Mouse (Mus musculus): ENCODE results near the gene Nek8. TPM values are rescaled to one million over a fixed set of nuclear protein-coding genes. Genes with fewer than 3 reads are reported as not detected.

The Nek8 gene
- polyA plus RNA-seq, 1 experiment from 2014 or later: 12.7 TPM

- peaks cover 37% of the 10 kb centered on the region for H3K4me1 ChIP-seq
- H3K4me3 ChIP-seq: no peak overlapping the region
- peaks cover 17% of the 10 kb centered on the region for H3K36me3 ChIP-seq
- H3K4me2 ChIP-seq: no peak overlapping the region
- H3K27ac ChIP-seq (replicated peaks): no peak overlapping the region
- H3K9me3 ChIP-seq: no peaks in the 10 kb centered on the region
- no peaks in the 10 kb centered on the region for H3K27me3 ChIP-seq (replicated peaks)
- 75% methylated on average over 19 of the region's 19 CpGs for WGBS
- H3K9ac ChIP-seq: peak overlapping the region; percentile 39; the same call in 1 of the 2 replicates
- ATAC-seq (ENCODE audit: extremely low read depth, insufficient number of reproducible peaks, low FRiP score, low TSS enrichment): no peak
Observed at GRCm38 (mm10) chr11:78172748-78173383, 3.6 kb downstream of the Nek8 start.

GRCm38 (mm10) chr11:78172034-78172747 lies 4.3 kb downstream of the Nek8 start:
- Histone ChIP-seq H3K9ac (no peak overlapping the region), H3K4me3 (no peak overlapping the region), H3K27me3 (replicated peaks) (no peaks in the 10 kb centered on the region), H3K4me1 (peaks cover 32% of the 10 kb centered on the region), H3K36me3 (peaks cover 17% of the 10 kb centered on the region), H3K27ac (replicated peaks) (no peak overlapping the region), H3K9me3 (no peaks in the 10 kb centered on the region), H3K4me2 (no peak overlapping the region)
- 76% methylated on average over 16 of the region's 16 CpGs for WGBS
- ATAC-seq (ENCODE audit: extremely low read depth, insufficient number of reproducible peaks, low FRiP score, low TSS enrichment): no peak

DNA sequence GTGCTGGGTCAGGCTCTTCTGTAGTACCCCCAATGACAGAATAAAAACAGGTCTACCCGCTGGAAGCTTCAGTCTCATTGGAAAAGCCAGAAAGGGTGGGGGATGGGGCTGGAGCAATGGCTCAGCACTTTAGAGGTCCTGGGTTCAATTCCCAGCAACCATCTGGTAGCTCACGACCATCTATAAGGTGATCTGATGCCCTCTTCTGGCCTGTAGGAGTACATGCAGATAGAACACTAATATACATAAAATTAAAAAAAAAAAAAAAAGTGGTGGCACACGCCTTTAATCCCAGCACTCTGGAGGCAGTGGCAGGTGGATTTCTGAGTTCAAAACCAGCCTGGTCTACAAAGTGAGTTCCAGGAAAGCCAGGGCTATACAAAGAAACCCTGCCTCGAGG lies 5.1 kb downstream of the Nek8 start:
- Histone ChIP-seq H3K4me1 (peaks cover 36% of the 10 kb centered on the region), H3K4me2 (no peak overlapping the region), H3K4me3 (no peak overlapping the region), H3K9me3 (no peaks in the 10 kb centered on the region), H3K27ac (replicated peaks) (no peak overlapping the region), H3K36me3 (peaks cover 17% of the 10 kb centered on the region), H3K9ac (no peak overlapping the region), H3K27me3 (replicated peaks) (no peaks in the 10 kb centered on the region)
- no peak for ATAC-seq (ENCODE audit: extremely low read depth, insufficient number of reproducible peaks, low FRiP score, low TSS enrichment)
- 70% methylated on average over 4 of the region's 4 CpGs for WGBS

GRCm38 (mm10) chr11:78170306-78170705 lies 6.2 kb downstream of the Nek8 start:
- Histone ChIP-seq H3K9me3 (no peaks in the 10 kb centered on the region), H3K9ac (no peak overlapping the region), H3K4me3 (no peak overlapping the region), H3K4me2 (no peak overlapping the region), H3K27me3 (replicated peaks) (no peaks in the 10 kb centered on the region), H3K36me3 (peaks cover 17% of the 10 kb centered on the region), H3K27ac (replicated peaks) (no peak overlapping the region), H3K4me1 (peaks cover 37% of the 10 kb centered on the region)
- no peak for ATAC-seq (ENCODE audit: extremely low read depth, insufficient number of reproducible peaks, low FRiP score, low TSS enrichment)
- 85% methylated on average over 15 of the region's 15 CpGs for WGBS

- H3K9ac ChIP-seq: no peak overlapping the region
- WGBS: 57% methylated on average over 19 of the region's 19 CpGs
- no peaks in the 10 kb centered on the region for H3K9me3 ChIP-seq
- no peak for ATAC-seq (ENCODE audit: extremely low read depth, insufficient number of reproducible peaks, low FRiP score, low TSS enrichment)
- H3K36me3 ChIP-seq: peaks cover 17% of the 10 kb centered on the region
- H3K27me3 ChIP-seq (replicated peaks): no peaks in the 10 kb centered on the region
- peaks cover 30% of the 10 kb centered on the region for H3K4me1 ChIP-seq
- no peak overlapping the region for H3K27ac ChIP-seq (replicated peaks)
- no peak overlapping the region for H3K4me3 ChIP-seq
- H3K4me2 ChIP-seq: peak overlapping the region; percentile 32; the same call in 1 of the 2 replicates
Observed at GRCm38 (mm10) chr11:78168541-78169468, 7.7 kb downstream of the Nek8 start.

DNA sequence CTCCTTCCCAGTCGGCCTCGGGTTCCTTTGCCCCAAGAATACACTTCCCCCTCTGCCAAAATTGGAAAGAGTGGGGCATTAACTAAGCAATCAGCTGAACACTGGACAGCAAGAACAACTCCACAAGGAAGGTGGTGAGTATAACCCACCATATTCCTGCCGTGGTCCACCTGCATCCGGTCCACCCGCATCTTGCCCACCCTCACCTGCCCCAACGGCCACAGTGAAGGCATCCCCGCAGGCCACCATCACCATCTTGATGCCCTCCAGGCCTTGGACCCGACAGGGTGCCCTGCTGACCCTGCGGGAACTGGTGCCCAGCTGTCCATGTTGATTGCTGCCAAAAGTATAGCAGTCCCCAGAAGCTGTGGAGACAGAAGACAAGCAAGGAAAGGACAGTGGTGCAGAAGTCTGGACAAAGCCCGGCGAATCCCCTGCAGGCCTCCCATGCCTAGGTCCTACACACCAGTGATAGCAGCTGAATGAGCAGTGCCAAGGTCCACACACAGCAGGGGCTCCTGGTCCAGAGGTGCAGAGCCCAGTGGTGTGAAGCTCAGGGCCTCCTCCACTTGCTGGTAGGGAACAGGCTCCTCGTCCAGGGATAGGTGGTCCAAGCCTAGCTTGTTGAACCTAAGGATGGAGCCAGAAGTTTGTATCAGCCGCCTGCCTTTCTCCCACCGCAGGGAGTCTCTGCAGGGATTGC lies 9.1 kb downstream of the Nek8 start:
- ATAC-seq (ENCODE audit: extremely low read depth, insufficient number of reproducible peaks, low FRiP score, low TSS enrichment): no peak
- WGBS: 86% methylated on average over 14 of the region's 14 CpGs
- H3K27ac ChIP-seq (replicated peaks): no peak overlapping the region
- no peaks in the 10 kb centered on the region for H3K27me3 ChIP-seq (replicated peaks)
- H3K4me1 ChIP-seq: peaks cover 38% of the 10 kb centered on the region
- no peak overlapping the region for H3K4me2 ChIP-seq
- H3K36me3 ChIP-seq: peaks cover 16% of the 10 kb centered on the region
- no peak overlapping the region for H3K9ac ChIP-seq
- no peak overlapping the region for H3K4me3 ChIP-seq
- no peaks in the 10 kb centered on the region for H3K9me3 ChIP-seq

- H3K9me3 ChIP-seq: no peaks in the 10 kb centered on the region
- H3K27me3 ChIP-seq (replicated peaks): no peaks in the 10 kb centered on the region
- no peak overlapping the region for H3K4me2 ChIP-seq
- 66% methylated on average over 6 of the region's 6 CpGs for WGBS
- no peak overlapping the region for H3K27ac ChIP-seq (replicated peaks)
- H3K36me3 ChIP-seq: peaks cover 16% of the 10 kb centered on the region
- ATAC-seq (ENCODE audit: extremely low read depth, insufficient number of reproducible peaks, low FRiP score, low TSS enrichment): no peak
- no peak overlapping the region for H3K9ac ChIP-seq
- H3K4me3 ChIP-seq: no peak overlapping the region
- peaks cover 39% of the 10 kb centered on the region for H3K4me1 ChIP-seq
Observed at GRCm38 (mm10) chr11:78166640-78167039, 9.8 kb downstream of the Nek8 start.

DNA sequence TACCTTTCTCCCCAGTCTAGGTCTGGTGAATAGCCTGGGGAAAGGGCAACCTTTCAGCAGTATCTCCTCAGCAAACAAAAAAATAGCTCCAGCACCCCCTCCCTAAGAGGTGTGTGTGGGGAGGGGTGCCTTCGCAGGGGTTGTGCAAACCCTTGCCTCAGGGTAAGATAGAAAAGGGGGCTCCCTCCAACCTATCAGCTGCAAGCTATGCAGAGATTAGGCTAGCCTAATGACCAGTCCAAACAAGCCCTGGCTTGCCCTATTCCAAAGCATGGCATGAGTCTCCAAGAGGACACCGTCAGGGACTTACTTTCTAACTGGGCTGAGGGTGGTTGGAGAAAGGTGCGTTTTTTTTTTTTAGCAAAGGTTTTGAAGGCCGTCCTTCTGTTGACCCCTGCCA lies 10.3 kb downstream of the Nek8 start:
- Histone ChIP-seq H3K36me3 (peaks cover 18% of the 10 kb centered on the region), H3K4me1 (peaks cover 39% of the 10 kb centered on the region)
- 46% methylated on average over 4 of the region's 4 CpGs for WGBS

GRCm38 (mm10) chr11:78165761-78166109 lies 10.7 kb downstream of the Nek8 start:
- WGBS: 1% methylated on average over 16 of the region's 16 CpGs
- peak overlapping the region; percentile 94 for H3K9ac ChIP-seq
- peaks cover 39% of the 10 kb centered on the region for H3K4me1 ChIP-seq
- peak; percentile 14; the same call in 1 of the 2 replicates for ATAC-seq (ENCODE audit: extremely low read depth, insufficient number of reproducible peaks, low FRiP score, low TSS enrichment)
- H3K4me3 ChIP-seq: peak overlapping the region; percentile 84
- H3K4me2 ChIP-seq: peak overlapping the region; percentile 80
- no peaks in the 10 kb centered on the region for H3K9me3 ChIP-seq
- peak overlapping the region; percentile 96 for H3K27ac ChIP-seq (replicated peaks)
- no peaks in the 10 kb centered on the region for H3K27me3 ChIP-seq (replicated peaks)
- peaks cover 18% of the 10 kb centered on the region for H3K36me3 ChIP-seq

More for the DNA sequence above, 10.3 kb downstream of the Nek8 start:
- H3K4me2 ChIP-seq: peak overlapping the region; percentile 80
- ATAC-seq (ENCODE audit: extremely low read depth, insufficient number of reproducible peaks, low FRiP score, low TSS enrichment): no peak
- peak overlapping the region; percentile 96 for H3K27ac ChIP-seq (replicated peaks)
- no peaks in the 10 kb centered on the region for H3K9me3 ChIP-seq
- H3K9ac ChIP-seq: peak overlapping the region; percentile 94
- H3K27me3 ChIP-seq (replicated peaks): no peaks in the 10 kb centered on the region
- peak overlapping the region; percentile 84 for H3K4me3 ChIP-seq

DNA sequence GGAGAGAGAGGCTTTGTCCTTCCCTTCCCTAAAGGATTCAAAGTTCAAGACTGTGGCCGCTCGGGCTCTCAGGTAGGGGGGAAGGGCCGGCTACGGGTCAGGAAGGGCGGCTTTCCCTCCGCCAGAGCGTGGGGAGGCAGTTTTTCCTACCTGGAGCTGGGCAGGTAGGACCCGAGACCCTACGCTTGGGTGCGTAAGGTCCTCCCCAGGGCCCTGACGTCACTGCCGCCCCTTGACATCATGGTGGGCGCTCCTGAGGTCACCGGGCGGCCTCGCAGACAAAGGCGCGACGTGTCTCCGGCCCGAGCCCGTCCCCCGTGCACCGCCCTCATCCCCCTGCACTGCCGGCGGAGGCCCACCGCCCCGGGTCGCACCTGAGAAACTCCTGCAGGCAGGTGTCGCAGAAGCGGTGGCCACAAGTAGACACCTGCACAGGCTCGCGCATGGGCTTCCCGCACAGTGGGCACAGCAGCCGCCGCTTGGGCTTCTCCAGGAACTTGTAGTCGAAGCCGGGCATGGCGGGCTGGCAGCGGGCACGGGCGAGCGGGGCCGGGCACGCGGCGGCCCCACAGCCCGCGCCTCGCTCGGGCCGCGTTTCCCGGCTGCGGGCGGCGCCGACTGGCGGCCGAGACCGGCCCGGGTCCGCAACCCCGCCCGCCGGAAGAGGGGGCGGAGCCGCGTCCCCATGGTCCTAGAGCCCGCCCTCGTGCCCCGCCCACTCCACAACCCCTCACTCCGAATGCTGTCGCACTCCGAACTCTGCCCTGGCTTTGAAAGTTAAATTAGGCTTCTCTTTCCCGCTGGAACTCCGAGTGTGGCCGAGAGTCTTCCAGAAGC lies 11.3 kb downstream of the Nek8 start, which contains the start of gene Traf4:
Traf4 (minus strand) TSS at position 666 of the 837 bp plus-strand sequence.
- Histone ChIP-seq H3K4me1 (peaks cover 39% of the 10 kb centered on the region), H3K27ac (replicated peaks) (peak within 1 kb of the TSS; percentile 96), H3K9ac (peak within 1 kb of the TSS; percentile 94), H3K27me3 (replicated peaks) (no peaks in the 10 kb centered on the region), H3K4me3 (peak within 1 kb of the TSS; percentile 84), H3K9me3 (no peaks in the 10 kb centered on the region), H3K36me3 (peaks cover 24% of the 10 kb centered on the region), H3K4me2 (peak within 1 kb of the TSS; percentile 80)
- ATAC-seq (ENCODE audit: extremely low read depth, insufficient number of reproducible peaks, low FRiP score, low TSS enrichment): peak; percentile 83
- WGBS: 0% methylated on average over 76 of the region's 78 CpGs

All from heart, embryonic 13.5 days (tissue).